Mouse (Mus musculus) liver, embryonic 15.5 days (tissue): Measurements from ENCODE around the gene Gm21860. TPM values are rescaled to one million over a fixed set of nuclear protein-coding genes. Genes with fewer than 3 reads are reported as not detected.
"Not testable (repeated sequence)": the region's sequence is repeated elsewhere in the genome, so short reads cannot be mapped to it uniquely, and the experiment has no call there.

Experiments
- ATAC-seq: fragments of 200-750 bp; cut with Nextera tagmentation; 2 replicates; pipeline ENCODE4 v1.8.0; 2017; ENCODE audit warnings: moderate number of reproducible peaks, mild to moderate bottlenecking, moderate library complexity; ENCODE audit not compliant: insufficient read depth
- H3K27ac ChIP-seq: fragments of 300-500 bp; sonication (generic); replicated peaks from 2 replicates; pipeline ENCODE4 v1.5.1; 2015; ENCODE audit warnings: mild to moderate bottlenecking, inconsistent platforms
- H3K27me3 ChIP-seq: fragments of 300-500 bp; sonication (generic); 2 replicates; pipeline ENCODE4 v1.6.1; 2015; ENCODE audit warnings: mild to moderate bottlenecking, inconsistent platforms
- H3K36me3 ChIP-seq: fragments of 300-500 bp; sonication (generic); replicated peaks from 2 replicates; pipeline ENCODE4 v1.6.1; 2015; ENCODE audit warnings: moderate library complexity, mild to moderate bottlenecking, inconsistent platforms
- H3K4me1 ChIP-seq: fragments of 300-500 bp; sonication (generic); replicated peaks from 2 replicates; pipeline ENCODE4 v1.6.1; 2015; ENCODE audit warnings: inconsistent platforms
- H3K4me2 ChIP-seq: fragments of 300-500 bp; sonication (generic); 2 replicates; pipeline ENCODE4 v1.6.1; 2015; ENCODE audit warnings: moderate library complexity, mild to moderate bottlenecking, inconsistent platforms
- H3K4me3 ChIP-seq: fragments of 300-500 bp; sonication (generic); replicated peaks from 2 replicates; pipeline ENCODE4 v1.5.1; 2015; ENCODE audit warnings: mild to moderate bottlenecking, inconsistent platforms
- H3K9ac ChIP-seq: fragments of 300-500 bp; sonication (generic); 2 replicates; pipeline ENCODE4 v1.6.1; 2015; ENCODE audit warnings: moderate library complexity, mild to moderate bottlenecking, inconsistent platforms
- H3K9me3 ChIP-seq: fragments of 300-500 bp; sonication (generic); replicated peaks from 2 replicates; pipeline ENCODE4 v1.6.1; 2016; ENCODE audit warnings: inconsistent platforms
- WGBS: fragments of 180-500 bp; shearing (Covaris S2); methylation state at CpG from one replicate; pipeline ENCODE4 v1.1.7; 2015; ENCODE audit warnings: mixed read lengths; ENCODE audit not compliant: insufficient replicate concordance; 5-methylcytosine and 5-hydroxymethylcytosine counted together
- polyA plus RNA-seq: library from polyadenylated mRNA; unstranded; fragments of >200 nt; fragmentation: Nextera tagmentation; extraction: Ambion mirVana; gene quantifications from 2 replicates; pipeline ENCODE4 v1.2.1, GENCODE M21; 2015

Gene Gm21860
- polyA plus RNA-seq, 1 experiment from 2014 or later = not detected

DNA sequence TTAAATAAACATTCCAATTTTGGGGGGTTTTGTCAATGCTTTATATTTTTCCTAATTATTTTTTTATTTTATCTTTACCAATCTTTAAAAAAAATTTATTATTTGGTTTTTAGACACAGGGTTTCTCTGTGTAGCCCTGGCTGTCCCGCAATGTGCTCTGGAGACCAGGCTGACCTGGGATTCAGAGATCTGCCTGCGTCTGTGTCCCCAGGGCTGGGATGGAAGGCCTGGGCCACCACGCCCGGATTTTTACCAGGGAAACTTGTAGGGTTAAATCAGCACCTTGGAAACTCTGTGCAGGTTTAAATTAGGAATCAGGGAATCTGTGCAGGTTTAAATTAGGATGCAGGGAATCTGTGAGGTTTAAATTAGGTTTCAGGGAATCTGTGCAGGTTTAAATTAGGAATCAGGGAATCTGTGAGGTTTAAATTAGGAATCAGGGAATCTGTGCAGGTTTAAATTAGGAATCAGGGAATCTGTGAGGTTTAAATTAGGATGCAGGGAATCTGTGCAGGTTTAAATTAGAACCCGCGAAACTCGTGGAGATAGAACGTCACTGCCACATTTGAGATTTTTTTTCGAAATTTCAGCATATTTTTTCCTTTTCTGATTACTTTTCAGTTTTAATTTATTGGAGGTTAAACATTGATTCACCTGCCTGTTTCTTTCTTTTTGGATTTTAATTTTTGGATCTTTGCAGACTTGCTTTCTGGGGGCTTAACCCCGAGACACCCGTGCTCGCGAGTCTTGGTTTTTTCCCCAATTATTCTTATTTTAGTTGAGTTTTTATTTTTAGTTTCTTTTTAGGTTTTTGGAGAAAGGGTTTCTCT, 35.0 kb downstream of the Gm21860 start:
- H3K27ac ChIP-seq, H3K9me3 ChIP-seq, H3K4me2 ChIP-seq, ATAC-seq, H3K36me3 ChIP-seq, H3K9ac ChIP-seq, H3K4me3 ChIP-seq, H3K27me3 ChIP-seq, H3K4me1 ChIP-seq: not testable (repeated sequence)
- WGBS = 71% methylated on average over 13 of the region's 13 CpGs

DNA sequence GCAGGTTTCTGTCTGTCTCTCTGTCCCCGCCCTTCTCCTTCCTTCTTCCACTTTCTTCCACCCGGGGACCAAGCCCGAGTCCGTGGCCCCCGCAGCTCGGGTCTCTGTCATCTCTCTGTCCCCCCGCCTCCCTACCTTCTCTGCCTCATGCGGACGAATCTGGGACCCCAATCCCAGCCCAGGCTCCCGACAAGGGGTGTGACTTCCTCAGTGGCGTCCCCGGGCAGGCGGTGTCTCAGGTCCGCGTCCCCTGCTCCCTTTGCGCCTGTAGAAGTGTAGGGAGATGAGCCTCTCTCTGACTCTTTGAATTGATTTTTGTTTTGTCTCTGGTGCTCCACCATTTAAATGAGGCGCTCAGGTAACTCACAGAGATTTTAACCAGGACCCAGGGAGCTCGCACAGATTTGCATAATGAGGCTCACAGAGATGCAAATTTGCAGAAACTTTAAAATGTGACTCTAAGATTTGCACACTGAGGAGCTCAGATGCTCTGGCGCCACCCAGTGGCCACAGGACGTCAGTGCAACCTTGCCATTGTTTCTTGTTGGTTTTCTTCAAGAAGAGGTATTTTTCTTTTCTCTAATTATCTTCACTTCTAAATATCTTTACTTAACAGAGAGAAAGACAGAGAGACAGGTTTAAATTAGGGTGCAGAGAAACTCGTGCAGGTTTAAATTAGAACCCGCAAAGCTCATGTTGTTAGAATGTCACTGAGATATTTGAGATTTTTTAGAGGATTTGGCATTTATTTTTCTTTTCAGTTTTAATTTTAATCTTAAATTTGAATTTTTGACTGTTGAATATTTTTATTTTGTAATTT, 35.8 kb downstream of the Gm21860 start:
- ATAC-seq = peak; percentile 71
- H3K36me3 ChIP-seq, H3K9me3 ChIP-seq, H3K9ac ChIP-seq, H3K27me3 ChIP-seq, H3K4me1 ChIP-seq, H3K4me3 ChIP-seq, H3K27ac ChIP-seq, H3K4me2 ChIP-seq: not testable (repeated sequence)
- 67% methylated on average over 20 of the region's 22 CpGs for WGBS

- not testable (repeated sequence) for H3K4me2 ChIP-seq, H3K4me3 ChIP-seq, H3K9me3 ChIP-seq, H3K9ac ChIP-seq, H3K27me3 ChIP-seq, H3K27ac ChIP-seq, H3K4me1 ChIP-seq, ATAC-seq, H3K36me3 ChIP-seq
- 73% methylated on average over 9 of the region's 9 CpGs for WGBS
Measured at GRCm38 (mm10) chrY:90718021-90718420, 36.6 kb downstream of the Gm21860 start.

- H3K9me3 ChIP-seq, H3K4me2 ChIP-seq, H3K27me3 ChIP-seq, H3K4me3 ChIP-seq, H3K36me3 ChIP-seq, H3K9ac ChIP-seq, ATAC-seq, H3K27ac ChIP-seq, H3K4me1 ChIP-seq: not testable (repeated sequence)
- 51% methylated on average over 7 of the region's 7 CpGs for WGBS
Measured at GRCm38 (mm10) chrY:90717496-90717895, 37.1 kb downstream of the Gm21860 start.

Other genes starting within 250 kb of the Gm21860 start
- gene Gm47283, start 29.9 kb upstream of the Gm21860 start, polyA plus RNA-seq = not detected in 2 replicates
- not detected in 2 replicates for gene Gm21748, start 84.4 kb upstream of the Gm21860 start, polyA plus RNA-seq